Mouse (Mus musculus) monocyte, adult 2 months (primary cell): ENCODE data around the gene Tenm4.

ENCODE experiments used
- DNase-seq, 2 experiments: peaks; one replicate each; pipeline ENCODE4 v3.0.0; 2022; ENCODE audit warnings: low spot score in 2 of 2, low read depth in 1 of 2

Gene Tenm4

GRCm38 (mm10) chr7:96943715-96944377, 772.8 kb downstream of the Tenm4 start:
- DNase-seq = no peak

- DNase-seq = peak in 1 of 2 experiments; percentile 18
These were observed 775.5 kb downstream of the Tenm4 start for GRCm38 (mm10) chr7:96946501-96946900.

GRCm38 (mm10) chr7:96951281-96952051, 780.4 kb downstream of the Tenm4 start, which contains the start of gene Nars2:
Gene Nars2, plus strand, starts transcription at chr7:96951505.
- peak; percentile 75 to 84 for DNase-seq

- no peak for DNase-seq
These were observed 781.0 kb downstream of the Tenm4 start for GRCm38 (mm10) chr7:96952094-96952493.

- DNase-seq = no peak
These were observed 788.1 kb downstream of the Tenm4 start for GRCm38 (mm10) chr7:96959168-96959567.
